Mouse (Mus musculus): ENCODE measurements around the gene Foxe3. TPM values are rescaled to one million over a fixed set of nuclear protein-coding genes. Genes with fewer than 3 reads are reported as not detected.

Foxe3 gene
- polyA plus RNA-seq, 1 experiment from 2014 or later, result not detected

GRCm38 (mm10) chr4:114907951-114908828 is 17.6 kb downstream of the Foxe3 start:
- Histone ChIP-seq H3K27me3 (replicated peaks; ENCODE audit: control insufficient read depth, insufficient read depth, low read length) (peaks cover 88% of the 10 kb centered on the region), H3K4me2 (ENCODE audit: low read depth, low read length) (peak overlapping the region; percentile 98), H3K36me3 (ENCODE audit: control insufficient read depth, insufficient read depth, low read length) (no peaks in the 10 kb centered on the region), H3K27ac (ENCODE audit: low read length) (peak overlapping the region; percentile 33; the same call in 1 of the 2 replicates), H3K9me3 (ENCODE audit: control insufficient read depth, low read length) (no peaks in the 10 kb centered on the region), H3K4me3 (ENCODE audit: low read length) (peak overlapping the region; percentile 62), H3K9ac (ENCODE audit: low read depth, low read length) (peak overlapping the region; percentile 67), H3K4me1 (ENCODE audit: control insufficient read depth, insufficient read depth, low read length) (peaks cover 20% of the 10 kb centered on the region)
- under 1% methylated on average over 92 of the region's 103 CpGs for WGBS
- peak; percentile 43 for ATAC-seq

GRCm38 (mm10) chr4:114907056-114907917 is 18.5 kb downstream of the Foxe3 start:
- H3K4me2 ChIP-seq (ENCODE audit: low read depth, low read length), result peak overlapping the region; percentile 98
- H3K27ac ChIP-seq (ENCODE audit: low read length), result no peak overlapping the region
- H3K9ac ChIP-seq (ENCODE audit: low read depth, low read length), result peak overlapping the region; percentile 67
- H3K4me3 ChIP-seq (ENCODE audit: low read length), result peak overlapping the region; percentile 62
- ATAC-seq, result no peak
- no peaks in the 10 kb centered on the region for H3K36me3 ChIP-seq (ENCODE audit: control insufficient read depth, insufficient read depth, low read length)
- H3K9me3 ChIP-seq (ENCODE audit: control insufficient read depth, low read length), result no peaks in the 10 kb centered on the region
- peaks cover 20% of the 10 kb centered on the region for H3K4me1 ChIP-seq (ENCODE audit: control insufficient read depth, insufficient read depth, low read length)
- H3K27me3 ChIP-seq (replicated peaks; ENCODE audit: control insufficient read depth, insufficient read depth, low read length), result peaks cover 89% of the 10 kb centered on the region
- WGBS, result 2% methylated on average over 74 of the region's 74 CpGs

- Histone ChIP-seq H3K36me3 (ENCODE audit: control insufficient read depth, insufficient read depth, low read length) (no peaks in the 10 kb centered on the region), H3K27ac (ENCODE audit: low read length) (no peak overlapping the region), H3K4me3 (ENCODE audit: low read length) (peak overlapping the region; percentile 16), H3K9ac (ENCODE audit: low read depth, low read length) (no peak overlapping the region), H3K4me1 (ENCODE audit: control insufficient read depth, insufficient read depth, low read length) (peaks cover 24% of the 10 kb centered on the region), H3K27me3 (replicated peaks; ENCODE audit: control insufficient read depth, insufficient read depth, low read length) (peaks cover 86% of the 10 kb centered on the region), H3K4me2 (ENCODE audit: low read depth, low read length) (no peak overlapping the region), H3K9me3 (ENCODE audit: control insufficient read depth, low read length) (no peaks in the 10 kb centered on the region)
- no peak for ATAC-seq
- WGBS, result 27% methylated on average over 10 of the region's 10 CpGs
Measured at GRCm38 (mm10) chr4:114905969-114906680, 19.7 kb downstream of the Foxe3 start.

GRCm38 (mm10) chr4:114905501-114905900 is 20.3 kb downstream of the Foxe3 start:
- WGBS, result 62% methylated on average over 3 of the region's 3 CpGs
- no peaks in the 10 kb centered on the region for H3K36me3 ChIP-seq (ENCODE audit: control insufficient read depth, insufficient read depth, low read length)
- H3K9me3 ChIP-seq (ENCODE audit: control insufficient read depth, low read length), result no peaks in the 10 kb centered on the region
- H3K4me2 ChIP-seq (ENCODE audit: low read depth, low read length), result no peak overlapping the region
- ATAC-seq, result no peak
- peaks cover 24% of the 10 kb centered on the region for H3K4me1 ChIP-seq (ENCODE audit: control insufficient read depth, insufficient read depth, low read length)
- no peak overlapping the region for H3K9ac ChIP-seq (ENCODE audit: low read depth, low read length)
- H3K27ac ChIP-seq (ENCODE audit: low read length), result no peak overlapping the region
- peak overlapping the region; percentile 16 for H3K4me3 ChIP-seq (ENCODE audit: low read length)
- H3K27me3 ChIP-seq (replicated peaks; ENCODE audit: control insufficient read depth, insufficient read depth, low read length), result peaks cover 80% of the 10 kb centered on the region

GRCm38 (mm10) chr4:114903422-114903782 is 22.4 kb downstream of the Foxe3 start:
- H3K36me3 ChIP-seq (ENCODE audit: control insufficient read depth, insufficient read depth, low read length), result no peaks in the 10 kb centered on the region
- 4% methylated on average over 11 of the region's 11 CpGs for WGBS
- no peaks in the 10 kb centered on the region for H3K9me3 ChIP-seq (ENCODE audit: control insufficient read depth, low read length)
- H3K27me3 ChIP-seq (replicated peaks; ENCODE audit: control insufficient read depth, insufficient read depth, low read length), result peaks cover 85% of the 10 kb centered on the region
- no peak overlapping the region for H3K4me3 ChIP-seq (ENCODE audit: low read length)
- no peak overlapping the region for H3K27ac ChIP-seq (ENCODE audit: low read length)
- no peak for ATAC-seq
- peaks cover 17% of the 10 kb centered on the region for H3K4me1 ChIP-seq (ENCODE audit: control insufficient read depth, insufficient read depth, low read length)
- no peak overlapping the region for H3K4me2 ChIP-seq (ENCODE audit: low read depth, low read length)
- H3K9ac ChIP-seq (ENCODE audit: low read depth, low read length), result no peak overlapping the region

GRCm38 (mm10) chr4:114902641-114903421 is 23.0 kb downstream of the Foxe3 start:
- H3K4me3 ChIP-seq (ENCODE audit: low read length), result peak overlapping the region; percentile 21

GRCm38 (mm10) chr4:114901643-114902351 is 24.0 kb downstream of the Foxe3 start:
- no peaks in the 10 kb centered on the region for H3K9me3 ChIP-seq (ENCODE audit: control insufficient read depth, low read length)
- peaks cover 79% of the 10 kb centered on the region for H3K27me3 ChIP-seq (replicated peaks; ENCODE audit: control insufficient read depth, insufficient read depth, low read length)
- 0 out of 2 replicates have a peak, but pooled peaks cover 4% of the 10 kb centered on the region for H3K4me1 ChIP-seq (ENCODE audit: control insufficient read depth, insufficient read depth, low read length)
- H3K27ac ChIP-seq (ENCODE audit: low read length), result no peak overlapping the region
- H3K4me3 ChIP-seq (ENCODE audit: low read length), result peak overlapping the region; percentile 21; the same call in 1 of the 2 replicates
- H3K4me2 ChIP-seq (ENCODE audit: low read depth, low read length), result peak overlapping the region; percentile 25
- no peaks in the 10 kb centered on the region for H3K36me3 ChIP-seq (ENCODE audit: control insufficient read depth, insufficient read depth, low read length)
- no peak overlapping the region for H3K9ac ChIP-seq (ENCODE audit: low read depth, low read length)
- ATAC-seq, result peak; percentile 31; the same call in 1 of the 2 replicates
- under 1% methylated on average over 42 of the region's 42 CpGs for WGBS

More at GRCm38 (mm10) chr4:114902641-114903421, 23.0 kb downstream of the Foxe3 start:
- Histone ChIP-seq H3K36me3 (ENCODE audit: control insufficient read depth, insufficient read depth, low read length) (no peaks in the 10 kb centered on the region), H3K27ac (ENCODE audit: low read length) (no peak overlapping the region), H3K4me1 (ENCODE audit: control insufficient read depth, insufficient read depth, low read length) (peaks cover 12% of the 10 kb centered on the region), H3K27me3 (replicated peaks; ENCODE audit: control insufficient read depth, insufficient read depth, low read length) (peaks cover 83% of the 10 kb centered on the region), H3K9me3 (ENCODE audit: control insufficient read depth, low read length) (no peaks in the 10 kb centered on the region), H3K4me2 (ENCODE audit: low read depth, low read length) (no peak overlapping the region; the same call in 1 of the 2 replicates), H3K9ac (ENCODE audit: low read depth, low read length) (no peak overlapping the region)
- no peak for ATAC-seq
- WGBS, result 2% methylated on average over 39 of the region's 39 CpGs

Measured in intestine, embryonic 16.5 days (tissue).